Mouse (Mus musculus) hindbrain, embryonic 11.5 days (tissue): ENCODE measurements around the gene Asb15. TPM values are rescaled to one million over a fixed set of nuclear protein-coding genes. Genes with fewer than 3 reads are reported as not detected.

Experiments
- ATAC-seq: fragments of 200-750 bp; cut with Nextera tagmentation; 2 replicates; pipeline ENCODE4 v1.8.0; 2017; ENCODE audit warnings: mild to moderate bottlenecking, moderate TSS enrichment, moderate library complexity; ENCODE audit not compliant: low FRiP score
- DNase-seq: peaks from one replicate; pipeline ENCODE4 v3.0.0-alpha.2; 2015; ENCODE audit warnings: low spot score
- H3K27ac ChIP-seq: fragments of 300-500 bp; sonication (generic); 2 replicates; pipeline ENCODE4 v1.5.1; 2014; ENCODE audit warnings: mild to moderate bottlenecking, low read depth, low read length
- H3K27me3 ChIP-seq: fragments of 300-500 bp; sonication (generic); 2 replicates; pipeline ENCODE4 v1.6.1; 2014; ENCODE audit warnings: mild to moderate bottlenecking, low read length, moderate library complexity, mixed read lengths; ENCODE audit not compliant: control insufficient read depth, insufficient read depth
- H3K36me3 ChIP-seq: fragments of 300-500 bp; sonication (generic); 2 replicates; pipeline ENCODE4 v1.6.1; 2014; ENCODE audit warnings: mild to moderate bottlenecking, low read length, moderate library complexity, mixed read lengths; ENCODE audit not compliant: control insufficient read depth, insufficient read depth
- H3K4me1 ChIP-seq: fragments of 300-500 bp; sonication (generic); replicated peaks from 2 replicates; pipeline ENCODE4 v1.6.1; 2014; ENCODE audit warnings: low read length, mixed read lengths; ENCODE audit not compliant: control insufficient read depth, insufficient read depth
- H3K4me2 ChIP-seq: fragments of 300-500 bp; sonication (generic); replicated peaks from 2 replicates; pipeline ENCODE4 v1.6.1; 2014; ENCODE audit warnings: mild to moderate bottlenecking, low read depth, low read length
- H3K4me3 ChIP-seq: fragments of 300-500 bp; sonication (generic); 2 replicates; pipeline ENCODE4 v1.5.1; 2014; ENCODE audit warnings: low read depth, low read length
- H3K9ac ChIP-seq: fragments of 300-500 bp; sonication (generic); 2 replicates; pipeline ENCODE4 v1.6.1; 2014; ENCODE audit warnings: low read depth, low read length
- H3K9me3 ChIP-seq: fragments of 300-500 bp; sonication (generic); 2 replicates; pipeline ENCODE4 v1.6.1; 2016; ENCODE audit warnings: low read length; ENCODE audit not compliant: control insufficient read depth
- WGBS: fragments of 180-500 bp; shearing (Covaris S2); extraction: QIAGEN DNeasy Blood & Tissue Kit; methylation state at CpG from one replicate; pipeline ENCODE4 v1.1.7; 2014; 5-methylcytosine and 5-hydroxymethylcytosine counted together
- polyA plus RNA-seq: library from polyadenylated mRNA; unstranded; fragments of >200 nt; fragmentation: Nextera tagmentation; extraction: Ambion mirVana; gene quantifications from 2 replicates; pipeline ENCODE4 v1.2.1, GENCODE M21; 2014

Asb15 gene
- polyA plus RNA-seq: not detected in 2 replicates

DNA sequence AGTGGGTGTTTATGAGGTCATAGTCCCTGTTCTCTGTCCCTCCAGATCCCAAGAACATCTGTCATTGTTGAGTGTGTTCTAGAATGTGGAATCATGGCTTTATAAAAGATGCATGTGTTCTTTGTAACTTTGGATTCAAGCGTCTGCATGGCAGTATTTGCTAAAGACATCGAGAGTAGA lies at the start of gene Asb15:
Gene Asb15 (plus strand): TSS at position 81 of the 180 bp plus-strand sequence.
- H3K36me3 ChIP-seq: no peaks in the 10 kb centered on the region
- 55% methylated on average over 2 of the region's 2 CpGs for WGBS
- peak; percentile 4 for DNase-seq
- H3K9ac ChIP-seq: peak within 1 kb of the TSS; percentile 58
- peak within 1 kb of the TSS; percentile 66 for H3K4me3 ChIP-seq
- peak; percentile 31; the same call in 1 of the 2 replicates for ATAC-seq
- H3K27ac ChIP-seq: no peak within 1 kb of the TSS
- H3K27me3 ChIP-seq: no peaks in the 10 kb centered on the region
- no peaks in the 10 kb centered on the region for H3K9me3 ChIP-seq
- no peaks in the 10 kb centered on the region for H3K4me1 ChIP-seq
- H3K4me2 ChIP-seq: peak within 1 kb of the TSS; percentile 51

DNA sequence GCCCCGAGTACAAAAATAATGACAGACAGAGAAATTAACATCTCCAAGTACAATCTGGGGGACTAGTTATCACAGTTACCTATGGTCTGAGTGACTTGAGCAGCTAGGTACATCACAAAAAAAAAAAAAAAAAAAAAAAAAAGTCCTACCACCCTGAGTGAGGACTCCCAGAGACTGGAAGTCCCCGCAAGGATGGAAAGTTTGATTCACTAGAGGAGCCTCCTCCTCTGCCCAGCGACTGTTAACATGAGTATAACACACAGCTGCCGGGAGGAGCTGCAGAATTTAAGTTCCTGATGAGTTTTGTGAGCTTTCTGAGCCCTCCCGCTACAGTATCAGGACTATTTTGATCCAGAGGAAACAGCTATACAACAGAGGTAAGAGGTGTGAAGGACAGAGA lies 41.4 kb upstream of the Asb15 start:
- Histone ChIP-seq H3K27ac (no peak overlapping the region), H3K36me3 (no peaks in the 10 kb centered on the region), H3K9ac (no peak overlapping the region), H3K4me3 (no peak overlapping the region), H3K4me2 (no peak overlapping the region), H3K4me1 (no peaks in the 10 kb centered on the region), H3K9me3 (no peaks in the 10 kb centered on the region), H3K27me3 (no peaks in the 10 kb centered on the region)
- ATAC-seq (no peak), DNase-seq (no peak)
- 76% methylated on average over 5 of the region's 5 CpGs for WGBS

DNA sequence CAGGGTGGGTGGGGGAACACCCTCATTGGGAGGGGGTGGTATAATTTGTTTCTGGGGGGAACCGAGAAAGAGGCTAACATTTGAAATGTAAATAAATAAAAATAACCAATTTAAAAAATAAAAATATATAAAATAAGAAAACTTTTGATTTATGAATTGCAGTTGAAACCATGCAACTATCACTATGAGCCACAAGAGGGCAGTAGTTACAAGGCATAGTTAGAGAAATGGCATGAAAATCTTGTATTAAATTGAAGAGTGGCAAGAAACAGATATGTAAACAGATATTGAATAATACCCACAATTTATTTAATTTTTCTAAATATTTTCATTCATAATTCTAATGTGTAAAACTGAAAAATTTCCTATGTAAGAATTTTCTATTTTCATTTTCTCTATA lies 37.6 kb upstream of the Asb15 start:
- Histone ChIP-seq H3K27ac (no peak overlapping the region), H3K9me3 (no peaks in the 10 kb centered on the region), H3K36me3 (no peaks in the 10 kb centered on the region), H3K9ac (no peak overlapping the region), H3K4me1 (no peaks in the 10 kb centered on the region), H3K27me3 (no peaks in the 10 kb centered on the region), H3K4me3 (no peak overlapping the region), H3K4me2 (no peak overlapping the region)
- 14% methylated on average over 1 of the region's 1 CpGs for WGBS
- no peak for ATAC-seq
- peak; percentile 25 for DNase-seq

GRCm38 (mm10) chr6:24504141-24504540 lies 23.8 kb upstream of the Asb15 start:
- no peaks in the 10 kb centered on the region for H3K36me3 ChIP-seq
- H3K4me1 ChIP-seq: no peaks in the 10 kb centered on the region
- ATAC-seq (no peak), DNase-seq (no peak)
- H3K27ac ChIP-seq: no peak overlapping the region
- H3K27me3 ChIP-seq: no peaks in the 10 kb centered on the region
- no peaks in the 10 kb centered on the region for H3K9me3 ChIP-seq
- H3K4me2 ChIP-seq: no peak overlapping the region
- no peak overlapping the region for H3K9ac ChIP-seq
- WGBS: 98% methylated on average over 2 of the region's 2 CpGs
- H3K4me3 ChIP-seq: no peak overlapping the region

DNA sequence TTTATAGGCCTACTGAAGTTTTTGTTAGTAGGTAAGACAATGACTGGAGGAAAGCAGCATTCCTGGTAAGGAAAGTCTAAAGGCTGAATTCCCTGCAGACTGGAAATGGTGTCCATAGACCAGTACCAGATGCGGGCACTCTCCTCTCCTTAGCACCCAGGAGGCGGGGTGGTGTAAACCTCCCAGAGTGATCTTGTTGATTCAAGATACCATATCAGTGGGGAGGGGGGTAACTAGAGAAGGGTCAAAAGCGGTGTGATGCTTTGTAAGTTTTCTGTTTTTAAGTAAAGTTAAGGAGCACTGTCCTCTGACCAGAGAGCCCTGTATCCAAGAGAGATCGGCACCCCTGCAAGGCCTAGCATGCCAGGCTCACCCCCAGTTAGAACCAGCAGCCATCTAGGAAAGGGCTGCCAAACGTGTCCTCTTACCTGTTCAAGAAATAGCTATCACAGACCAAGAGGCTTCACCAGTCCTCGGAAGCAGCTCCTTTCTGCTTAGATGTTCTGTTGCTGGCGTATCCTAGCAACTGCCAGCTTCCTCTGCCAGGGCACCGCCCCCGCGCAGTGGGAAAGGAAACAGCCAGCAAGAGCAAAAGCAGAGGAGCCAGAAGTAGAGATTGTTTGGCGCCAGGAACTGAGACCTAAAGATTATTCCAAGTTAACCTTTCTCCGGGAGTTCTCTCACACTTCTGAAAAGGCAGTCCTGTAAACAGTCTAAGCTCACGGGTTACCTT lies 13.2 kb upstream of the Asb15 start, which contains the start of gene Iqub:
Gene Iqub (minus strand): TSS at position 516 of the 733 bp plus-strand sequence.
- H3K9ac ChIP-seq: no peak within 1 kb of the TSS
- ATAC-seq: peak; percentile 77
- DNase-seq: peak; percentile 68
- 23% methylated on average over 13 of the region's 13 CpGs for WGBS
- no peak within 1 kb of the TSS for H3K4me3 ChIP-seq
- no peak within 1 kb of the TSS for H3K27ac ChIP-seq
- peak within 1 kb of the TSS; percentile 5; the same call in 1 of the 2 replicates for H3K4me2 ChIP-seq
- H3K4me1 ChIP-seq: no peaks in the 10 kb centered on the region
- no peaks in the 10 kb centered on the region for H3K36me3 ChIP-seq
- no peaks in the 10 kb centered on the region for H3K9me3 ChIP-seq
- no peaks in the 10 kb centered on the region for H3K27me3 ChIP-seq

- Histone ChIP-seq H3K27me3 (no peaks in the 10 kb centered on the region), H3K4me3 (no peak overlapping the region), H3K4me1 (no peaks in the 10 kb centered on the region), H3K9me3 (no peaks in the 10 kb centered on the region), H3K4me2 (no peak overlapping the region), H3K27ac (no peak overlapping the region), H3K36me3 (no peaks in the 10 kb centered on the region), H3K9ac (no peak overlapping the region)
- ATAC-seq: peak; percentile 64; the same call in 1 of the 2 replicates
- WGBS: 45% methylated on average over 2 of the region's 2 CpGs
- peak; percentile 34 for DNase-seq
Observed at GRCm38 (mm10) chr6:24516197-24516596, 11.7 kb upstream of the Asb15 start.

DNA sequence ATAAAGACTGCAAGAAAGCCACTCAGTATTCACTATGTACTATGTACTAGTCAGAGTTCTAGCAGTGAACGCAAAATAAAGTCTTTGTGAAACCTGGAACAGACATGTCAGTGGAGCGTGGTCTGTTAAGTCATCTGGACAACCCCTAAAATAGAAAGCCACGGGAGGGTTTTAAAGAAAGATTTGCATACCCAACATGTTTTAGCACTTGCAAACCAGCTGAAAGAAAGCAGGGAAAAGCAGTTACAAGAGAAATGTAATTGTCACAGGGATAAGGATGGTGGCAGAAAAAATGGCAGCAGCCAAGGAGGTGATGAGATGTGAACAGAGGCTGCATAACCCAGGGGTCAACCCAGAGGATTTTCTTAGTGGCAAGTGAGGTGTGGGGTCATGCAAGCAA lies 2.2 kb upstream of the Asb15 start:
- Histone ChIP-seq H3K4me3 (no peak overlapping the region), H3K36me3 (no peaks in the 10 kb centered on the region), H3K9ac (no peak overlapping the region), H3K9me3 (no peaks in the 10 kb centered on the region), H3K4me1 (no peaks in the 10 kb centered on the region), H3K27ac (no peak overlapping the region), H3K27me3 (no peaks in the 10 kb centered on the region), H3K4me2 (no peak overlapping the region)
- WGBS: 89% methylated on average over 3 of the region's 3 CpGs
- DNase-seq: no peak
- ATAC-seq: no peak

- no peaks in the 10 kb centered on the region for H3K9me3 ChIP-seq
- H3K36me3 ChIP-seq: no peaks in the 10 kb centered on the region
- under 1% methylated on average over 53 of the region's 53 CpGs for WGBS
- H3K9ac ChIP-seq: peak within 1 kb of the TSS; percentile 58
- no peaks in the 10 kb centered on the region for H3K27me3 ChIP-seq
- H3K4me2 ChIP-seq: peak within 1 kb of the TSS; percentile 51
- DNase-seq (peak; percentile 97), ATAC-seq (peak; percentile 98)
- H3K27ac ChIP-seq: no peak within 1 kb of the TSS
- H3K4me1 ChIP-seq: no peaks in the 10 kb centered on the region
- H3K4me3 ChIP-seq: peak within 1 kb of the TSS; percentile 66
Observed at GRCm38 (mm10) chr6:24527155-24528063, 535 bp upstream of the Asb15 start, which contains the start of gene Ndufa5. Gene Ndufa5, minus strand, starts transcription at chr6:24528013.
